Mouse (Mus musculus) intestine, embryonic 15.5 days (tissue): ENCODE measurements at regions not wholly inside any gene's neighbourhood (a gene's known extent, or its start where the extent isn't known, plus 50 kb on each side); places are given as distances from the start of the nearest gene placed in this dataset.
"Not testable (repeated sequence)": the region's sequence is repeated elsewhere in the genome, so short reads cannot be mapped to it uniquely, and the experiment has no call there.

ENCODE experiments used
- ATAC-seq: fragments of 200-750 bp; cut with Nextera tagmentation; 2 replicates; pipeline ENCODE4 v1.8.0; 2017; ENCODE audit warnings: moderate TSS enrichment, moderate library complexity
- H3K27ac ChIP-seq: fragments of 300-500 bp; sonication (generic); 2 replicates; pipeline ENCODE4 v1.5.1; 2015; ENCODE audit warnings: mild to moderate bottlenecking, inconsistent platforms
- H3K27me3 ChIP-seq: fragments of 300-500 bp; sonication (generic); replicated peaks from 2 replicates; pipeline ENCODE4 v1.6.1; 2015; ENCODE audit warnings: inconsistent platforms
- H3K36me3 ChIP-seq: fragments of 300-500 bp; sonication (generic); 2 replicates; pipeline ENCODE4 v1.6.1; 2015; ENCODE audit warnings: inconsistent platforms
- H3K4me1 ChIP-seq: fragments of 300-500 bp; sonication (generic); replicated peaks from 2 replicates; pipeline ENCODE4 v1.6.1; 2015; ENCODE audit warnings: inconsistent platforms
- H3K4me2 ChIP-seq: fragments of 300-500 bp; sonication (generic); replicated peaks from 2 replicates; pipeline ENCODE4 v1.6.1; 2015; ENCODE audit warnings: mild to moderate bottlenecking, inconsistent platforms
- H3K4me3 ChIP-seq: fragments of 300-500 bp; sonication (generic); replicated peaks from 2 replicates; pipeline ENCODE4 v1.5.1; 2015; ENCODE audit warnings: inconsistent platforms
- H3K9ac ChIP-seq: fragments of 300-500 bp; sonication (generic); 2 replicates; pipeline ENCODE4 v1.6.1; 2015; ENCODE audit warnings: inconsistent platforms
- H3K9me3 ChIP-seq: fragments of 300-500 bp; sonication (generic); 2 replicates; pipeline ENCODE4 v1.6.1; 2016; ENCODE audit warnings: inconsistent platforms
- WGBS: fragments of 180-500 bp; shearing (Covaris S2); methylation state at CpG from one replicate; pipeline ENCODE4 v1.1.7; 2015; 5-methylcytosine and 5-hydroxymethylcytosine counted together

DNA sequence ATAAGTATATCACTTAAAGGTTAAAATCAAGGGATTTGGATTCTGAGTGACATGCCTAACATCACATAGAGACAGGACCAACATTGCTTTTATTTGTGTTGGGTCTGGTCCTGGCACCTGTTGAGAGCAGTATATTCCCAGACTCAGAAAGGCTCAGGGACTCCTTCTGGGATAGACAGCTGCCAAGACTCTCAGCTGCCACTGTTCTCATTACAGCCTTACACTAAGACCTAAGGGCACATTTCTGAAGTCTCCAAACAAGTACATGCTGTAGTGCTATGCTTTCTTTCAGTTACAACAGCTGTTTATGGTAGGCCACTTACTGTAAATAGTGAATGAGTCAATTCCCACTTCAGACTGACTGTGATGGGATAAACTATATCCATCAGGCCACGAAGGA lies 77.7 kb upstream of the Fam13a start:
- Histone ChIP-seq H3K4me3 (no peak overlapping the region), H3K27me3 (no peaks in the 10 kb centered on the region), H3K4me2 (no peak overlapping the region), H3K27ac (no peak overlapping the region), H3K36me3 (no peaks in the 10 kb centered on the region), H3K9ac (no peak overlapping the region), H3K4me1 (no peaks in the 10 kb centered on the region), H3K9me3 (no peaks in the 10 kb centered on the region)
- ATAC-seq, result 0 out of 2 replicates have a peak, but pooled peaks have one; percentile 23
- WGBS, result 57% methylated on average over 1 of the region's 1 CpGs

DNA sequence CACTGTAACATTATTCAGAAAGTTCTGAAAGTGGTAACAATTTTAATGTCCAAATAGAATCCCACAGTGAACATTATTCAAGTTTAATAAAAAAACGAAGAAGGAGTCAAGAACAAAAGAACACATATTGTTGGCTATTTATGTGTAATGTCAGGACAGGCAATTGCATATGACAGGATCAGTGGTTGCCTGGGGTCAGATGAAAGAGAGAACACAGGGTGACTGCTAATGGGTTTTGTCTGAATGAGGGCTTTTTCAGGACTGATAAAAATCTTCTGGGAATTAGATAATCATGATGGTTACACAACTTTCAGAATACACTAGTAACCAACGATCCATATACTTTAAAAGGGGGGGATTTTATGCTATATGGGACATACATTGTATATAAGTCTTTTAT lies 79.6 kb upstream of the Fam13a start:
- Histone ChIP-seq H3K27ac (no peak overlapping the region), H3K27me3 (no peaks in the 10 kb centered on the region), H3K9ac (no peak overlapping the region), H3K4me2 (no peak overlapping the region), H3K4me1 (no peaks in the 10 kb centered on the region), H3K36me3 (no peaks in the 10 kb centered on the region), H3K9me3 (no peaks in the 10 kb centered on the region), H3K4me3 (no peak overlapping the region)
- 49% methylated on average over 2 of the region's 2 CpGs for WGBS
- ATAC-seq, result no peak

DNA sequence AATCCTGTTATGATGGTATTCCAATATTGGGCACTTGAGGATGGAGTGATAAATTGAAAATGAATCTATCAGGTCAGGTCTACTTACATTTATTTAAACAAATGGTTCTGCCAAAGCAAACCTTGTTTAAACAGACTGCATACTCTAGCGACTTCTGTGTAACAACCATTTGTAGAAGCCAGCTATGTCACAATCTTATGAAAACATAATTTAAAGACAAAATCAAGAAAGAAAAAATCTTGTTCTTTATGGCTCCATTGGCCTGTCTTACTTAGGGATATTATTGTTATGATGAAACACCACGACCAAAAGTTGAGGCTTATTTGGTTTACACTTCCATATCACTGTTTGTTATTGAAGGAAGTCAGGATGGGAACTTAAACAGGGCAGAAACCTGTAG lies 80.1 kb upstream of the Fam13a start:
- ATAC-seq, result no peak
- Histone ChIP-seq H3K36me3 (no peaks in the 10 kb centered on the region), H3K9ac (no peak overlapping the region), H3K27ac (no peak overlapping the region), H3K4me3 (no peak overlapping the region), H3K27me3 (no peaks in the 10 kb centered on the region), H3K9me3 (no peaks in the 10 kb centered on the region), H3K4me1 (no peaks in the 10 kb centered on the region), H3K4me2 (no peak overlapping the region)
- 25% methylated on average over 2 of the region's 2 CpGs for WGBS

DNA sequence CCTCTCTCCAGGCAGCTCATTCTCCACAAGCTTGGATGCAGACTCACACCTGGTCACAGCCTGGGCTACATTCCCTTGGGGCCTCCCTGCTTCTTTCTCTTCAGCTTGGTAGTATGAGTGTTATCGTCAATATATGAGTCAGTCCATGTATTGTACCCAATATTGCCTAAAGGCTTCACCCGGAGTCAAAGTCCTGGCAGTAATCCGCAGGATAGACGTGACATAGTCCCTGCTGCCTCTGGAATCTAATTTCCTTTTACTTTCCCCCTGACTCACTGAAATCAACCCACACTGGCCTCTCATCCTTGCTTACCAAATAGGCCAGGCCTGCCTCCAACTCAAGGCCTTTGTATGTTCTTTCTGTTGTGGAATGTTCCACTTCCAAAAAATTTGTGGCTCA lies 83.8 kb upstream of the Fam13a start:
- peak; percentile 89 for ATAC-seq
- H3K4me2 ChIP-seq, result no peak overlapping the region

DNA sequence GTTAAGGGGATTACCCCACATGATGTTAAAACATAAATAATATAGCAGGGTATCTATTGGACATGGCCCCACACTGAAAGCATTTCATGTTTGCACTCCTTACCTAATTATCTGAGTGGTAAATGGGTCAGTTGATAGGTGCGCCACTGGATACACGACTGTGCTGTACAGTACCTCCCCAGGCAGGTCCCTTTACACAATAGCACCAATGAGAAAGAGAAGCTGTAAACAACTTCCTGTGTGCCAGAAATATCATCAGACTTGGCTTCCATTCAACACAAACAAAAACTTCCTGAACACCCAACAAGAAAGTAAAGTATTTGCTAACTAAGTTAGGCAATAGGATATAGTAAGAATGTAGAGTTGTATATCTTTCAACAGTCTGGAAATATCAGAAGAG lies 76.3 kb upstream of the Tigd2 start:
- H3K4me2 ChIP-seq, result no peak overlapping the region
- H3K4me3 ChIP-seq, result no peak overlapping the region
- no peak overlapping the region for H3K27ac ChIP-seq
- no peak for ATAC-seq
- no peaks in the 10 kb centered on the region for H3K9me3 ChIP-seq
- WGBS, result 60% methylated on average over 2 of the region's 2 CpGs
- H3K36me3 ChIP-seq, result no peaks in the 10 kb centered on the region
- no peaks in the 10 kb centered on the region for H3K4me1 ChIP-seq
- no peak overlapping the region for H3K9ac ChIP-seq
- no peaks in the 10 kb centered on the region for H3K27me3 ChIP-seq

More for the DNA sequence above, 83.8 kb upstream of the Fam13a start:
- Histone ChIP-seq H3K36me3 (no peaks in the 10 kb centered on the region), H3K9me3 (no peaks in the 10 kb centered on the region), H3K27ac (no peak overlapping the region), H3K27me3 (no peaks in the 10 kb centered on the region), H3K9ac (no peak overlapping the region), H3K4me3 (no peak overlapping the region), H3K4me1 (no peaks in the 10 kb centered on the region)
- 53% methylated on average over 4 of the region's 4 CpGs for WGBS

DNA sequence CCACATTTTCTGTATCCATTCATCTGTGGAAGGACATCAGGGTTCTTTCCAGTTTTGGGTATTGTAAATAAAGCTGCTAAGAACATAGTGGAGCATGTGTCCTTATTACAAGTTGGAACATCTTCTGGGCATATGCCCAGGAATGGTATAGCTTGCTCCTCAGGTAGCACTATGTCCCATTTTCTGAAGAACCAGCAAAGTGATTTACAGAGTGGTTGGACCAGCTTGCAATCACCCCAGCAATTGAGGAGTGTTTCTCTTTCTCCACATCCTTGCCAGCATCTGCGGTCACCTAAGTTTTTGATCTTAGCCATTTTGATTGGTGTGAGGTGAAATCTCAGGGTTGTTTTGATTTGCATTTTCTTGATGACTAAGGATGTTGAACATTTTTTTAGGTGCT lies 74.9 kb upstream of the Tigd2 start:
- not testable (repeated sequence) for H3K9ac ChIP-seq, ATAC-seq, H3K27me3 ChIP-seq, H3K4me3 ChIP-seq, H3K4me2 ChIP-seq, H3K36me3 ChIP-seq, H3K9me3 ChIP-seq, H3K27ac ChIP-seq, H3K4me1 ChIP-seq
- WGBS, result 93% methylated on average over 1 of the region's 1 CpGs

DNA sequence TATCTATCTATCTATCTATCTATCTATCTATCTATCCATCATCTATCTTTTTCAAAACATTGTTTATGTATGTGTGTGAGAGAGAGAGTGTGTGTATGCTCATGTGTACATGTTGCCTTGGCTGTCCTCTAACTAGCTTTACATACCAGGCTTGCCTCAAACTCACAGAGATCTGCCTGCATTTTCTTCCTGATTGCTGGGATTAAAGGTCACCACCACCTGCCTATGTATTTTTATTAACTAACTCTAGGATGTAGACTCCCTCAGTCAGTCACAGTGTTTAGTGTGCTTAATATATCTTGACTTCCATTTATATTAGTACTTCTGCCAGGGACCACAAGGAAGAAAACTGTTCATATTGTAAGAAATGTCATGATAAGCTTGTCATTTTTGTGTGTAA lies 69.0 kb upstream of the Tigd2 start:
- no peaks in the 10 kb centered on the region for H3K4me1 ChIP-seq
- no peaks in the 10 kb centered on the region for H3K9me3 ChIP-seq
- peak; percentile 72; the same call in 1 of the 2 replicates for ATAC-seq
- no peaks in the 10 kb centered on the region for H3K36me3 ChIP-seq
- H3K4me2 ChIP-seq, result no peak overlapping the region
- no peaks in the 10 kb centered on the region for H3K27me3 ChIP-seq
- no peak overlapping the region for H3K4me3 ChIP-seq
- no peak overlapping the region for H3K9ac ChIP-seq
- H3K27ac ChIP-seq, result no peak overlapping the region

DNA sequence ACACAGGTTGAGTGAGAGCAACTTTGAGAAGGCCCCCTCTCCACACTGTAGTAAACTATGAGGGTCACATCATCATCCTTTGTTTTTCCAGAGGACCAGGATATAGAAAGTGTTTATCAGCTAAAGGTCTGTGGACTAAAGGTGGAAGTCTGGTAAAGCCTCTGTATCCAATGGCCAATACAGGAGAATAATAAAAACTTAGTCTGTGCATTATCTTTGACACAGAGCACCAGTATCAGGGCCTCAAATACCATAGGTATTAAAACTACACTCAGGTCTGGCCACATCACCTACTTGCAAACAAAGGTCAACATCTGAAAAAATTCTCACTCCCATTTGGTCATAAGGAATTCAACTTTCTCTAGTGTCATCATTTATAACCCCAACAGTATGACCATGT lies 66.6 kb upstream of the Tigd2 start:
- no peaks in the 10 kb centered on the region for H3K4me1 ChIP-seq
- H3K27me3 ChIP-seq, result no peaks in the 10 kb centered on the region
- no peaks in the 10 kb centered on the region for H3K9me3 ChIP-seq
- H3K27ac ChIP-seq, result no peak overlapping the region
- no peaks in the 10 kb centered on the region for H3K36me3 ChIP-seq
- H3K9ac ChIP-seq, result no peak overlapping the region
- H3K4me3 ChIP-seq, result no peak overlapping the region
- ATAC-seq, result no peak; the same call in 1 of the 2 replicates
- no peak overlapping the region for H3K4me2 ChIP-seq

DNA sequence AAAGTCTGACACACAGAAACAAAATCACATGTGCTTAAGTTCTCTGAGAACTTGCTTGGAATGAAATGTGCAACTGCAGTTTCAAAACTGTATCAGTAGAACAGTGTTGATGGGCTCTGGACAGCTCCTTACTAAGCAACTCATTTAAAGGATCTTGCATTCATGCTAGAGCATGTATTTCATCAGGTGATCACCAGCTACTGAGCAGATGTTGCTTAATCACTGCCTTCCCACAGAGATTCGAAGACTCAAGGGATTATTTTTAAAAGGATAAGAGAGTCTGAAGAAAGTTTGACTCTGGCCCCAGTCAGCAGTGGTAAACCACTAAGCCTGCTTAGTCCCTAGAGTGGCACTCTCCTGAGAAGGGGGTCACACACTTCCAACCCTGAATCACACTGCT lies 61.2 kb upstream of the Tigd2 start:
- no peaks in the 10 kb centered on the region for H3K4me1 ChIP-seq
- no peak overlapping the region for H3K4me3 ChIP-seq
- no peak overlapping the region for H3K9ac ChIP-seq
- H3K27me3 ChIP-seq, result no peaks in the 10 kb centered on the region
- H3K27ac ChIP-seq, result no peak overlapping the region
- no peak overlapping the region for H3K4me2 ChIP-seq
- no peak for ATAC-seq
- 67% methylated on average over 1 of the region's 1 CpGs for WGBS
- H3K9me3 ChIP-seq, result no peaks in the 10 kb centered on the region
- H3K36me3 ChIP-seq, result no peaks in the 10 kb centered on the region

DNA sequence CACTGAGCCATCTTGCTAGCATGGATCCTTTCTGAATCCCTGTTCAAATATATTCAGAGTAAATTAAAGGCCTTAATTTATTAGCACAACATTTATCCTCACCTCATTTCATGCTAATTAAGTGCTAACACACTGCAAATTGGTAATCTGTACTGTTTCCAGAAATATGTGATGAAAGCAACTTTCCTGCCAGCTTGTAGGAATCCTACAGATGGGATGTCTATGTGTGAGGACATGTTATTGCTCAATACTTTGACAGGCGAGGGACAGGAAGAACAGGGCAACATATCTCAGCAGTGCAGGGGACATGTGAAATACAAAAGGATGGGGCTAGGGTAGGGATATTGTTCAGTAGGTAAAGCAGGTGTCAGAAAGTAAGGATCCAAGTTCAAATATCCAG lies 53.0 kb upstream of the Tigd2 start:
- no peak overlapping the region for H3K4me3 ChIP-seq
- H3K4me1 ChIP-seq, result no peaks in the 10 kb centered on the region
- no peaks in the 10 kb centered on the region for H3K36me3 ChIP-seq
- H3K9me3 ChIP-seq, result no peaks in the 10 kb centered on the region
- ATAC-seq, result no peak
- 77% methylated on average over 1 of the region's 1 CpGs for WGBS
- no peak overlapping the region for H3K9ac ChIP-seq
- H3K27me3 ChIP-seq, result no peaks in the 10 kb centered on the region
- no peak overlapping the region for H3K27ac ChIP-seq
- H3K4me2 ChIP-seq, result no peak overlapping the region
